Mouse (Mus musculus) intestine, embryonic 14.5 days (tissue): ENCODE measurements around the gene Tmem14a. TPM values are rescaled to one million over a fixed set of nuclear protein-coding genes. Genes with fewer than 3 reads are reported as not detected.
"Not testable (repeated sequence)": the region's sequence is repeated elsewhere in the genome, so short reads cannot be mapped to it uniquely, and the experiment has no call there.

Source experiments
- ATAC-seq: fragments of 200-750 bp; cut with Nextera tagmentation; replicated peaks from 2 replicates; pipeline ENCODE4 v1.8.0; 2017; ENCODE audit warnings: low read depth, moderate number of reproducible peaks, moderate TSS enrichment, moderate library complexity; ENCODE audit not compliant: low FRiP score, low TSS enrichment
- DNase-seq: peaks from one replicate; pipeline ENCODE4 v3.0.0-alpha.2; 2018; ENCODE audit warnings: low spot score
- H3K27ac ChIP-seq: fragments of 300-500 bp; sonication (generic); 2 replicates; pipeline ENCODE4 v1.5.1; 2014; ENCODE audit warnings: low read depth, mild to moderate bottlenecking, control low read depth
- H3K27me3 ChIP-seq: fragments of 300-500 bp; sonication (generic); replicated peaks from 2 replicates; pipeline ENCODE4 v1.6.1; 2014; ENCODE audit warnings: low read length, control low read depth; ENCODE audit not compliant: control insufficient read depth, insufficient read depth
- H3K36me3 ChIP-seq: fragments of 300-500 bp; sonication (generic); 2 replicates; pipeline ENCODE4 v1.6.1; 2014; ENCODE audit warnings: low read length, control low read depth; ENCODE audit not compliant: control insufficient read depth, insufficient read depth
- H3K4me1 ChIP-seq: fragments of 300-500 bp; sonication (generic); replicated peaks from 2 replicates; pipeline ENCODE4 v1.6.1; 2014; ENCODE audit warnings: low read length, control low read depth, mixed read lengths; ENCODE audit not compliant: control insufficient read depth, insufficient read depth
- H3K4me2 ChIP-seq: fragments of 300-500 bp; sonication (generic); 2 replicates; pipeline ENCODE4 v1.6.1; 2014; ENCODE audit warnings: low read length
- H3K4me3 ChIP-seq: fragments of 300-500 bp; sonication (generic); 2 replicates; pipeline ENCODE4 v1.5.1; 2014; ENCODE audit warnings: low read depth, low read length, control low read depth, mixed read lengths
- H3K9ac ChIP-seq: fragments of 300-500 bp; sonication (generic); 2 replicates; pipeline ENCODE4 v1.6.1; 2014; ENCODE audit warnings: mild to moderate bottlenecking, low read length
- H3K9me3 ChIP-seq: fragments of 300-500 bp; sonication (generic); 2 replicates; pipeline ENCODE4 v1.6.1; 2016; ENCODE audit warnings: low read length, control low read depth; ENCODE audit not compliant: control insufficient read depth
- WGBS: fragments of 180-500 bp; shearing (Covaris S2); extraction: QIAGEN DNeasy Blood & Tissue Kit; methylation state at CpG from one replicate; pipeline ENCODE4 v1.1.7; 2014; 5-methylcytosine and 5-hydroxymethylcytosine counted together
- polyA plus RNA-seq: library from polyadenylated mRNA; unstranded; fragments of >200 nt; fragmentation: Nextera tagmentation; extraction: Ambion mirVana; gene quantifications from 2 replicates; pipeline ENCODE4 v1.2.1, GENCODE M21; 2014

The Tmem14a gene
- polyA plus RNA-seq, 1 experiment from 2014 or later = 10.7 TPM

DNA sequence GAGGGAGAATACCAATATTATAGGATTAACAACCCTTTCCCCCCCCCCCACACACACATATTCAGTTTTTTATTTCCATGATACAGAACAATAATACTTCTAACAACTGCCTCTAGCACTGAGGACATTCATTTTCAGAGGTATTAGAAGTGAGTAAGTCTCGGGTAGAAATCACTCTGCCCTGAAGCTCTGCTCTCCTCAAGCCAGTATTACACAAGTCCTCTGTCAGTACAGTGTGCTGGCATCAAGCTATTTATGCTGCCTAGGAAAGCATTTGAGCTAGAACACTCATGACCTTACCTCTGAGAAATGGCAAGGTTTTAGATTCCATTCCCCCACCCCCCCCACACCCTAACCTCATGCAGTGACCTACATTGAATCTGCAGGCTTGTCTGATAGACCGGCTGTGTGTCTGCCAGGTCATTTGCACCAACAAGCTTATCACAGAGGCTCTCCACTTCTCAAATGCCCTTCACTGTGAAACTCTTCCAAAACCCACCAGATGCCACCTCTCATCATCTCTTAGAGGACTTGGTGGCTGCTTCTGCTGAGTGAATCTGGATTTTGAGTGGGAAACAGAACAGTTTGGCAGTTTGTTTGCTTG is 56.2 kb downstream of the Tmem14a start:
- DNase-seq (no peak), ATAC-seq (no peak)
- Histone ChIP-seq H3K4me3 (no peak overlapping the region), H3K9me3 (no peaks in the 10 kb centered on the region), H3K9ac (no peak overlapping the region), H3K4me2 (no peak overlapping the region), H3K27ac (no peak overlapping the region), H3K36me3 (no peaks in the 10 kb centered on the region), H3K4me1 (no peaks in the 10 kb centered on the region), H3K27me3 (no peaks in the 10 kb centered on the region)
- WGBS = 76% methylated on average over 2 of the region's 2 CpGs

DNA sequence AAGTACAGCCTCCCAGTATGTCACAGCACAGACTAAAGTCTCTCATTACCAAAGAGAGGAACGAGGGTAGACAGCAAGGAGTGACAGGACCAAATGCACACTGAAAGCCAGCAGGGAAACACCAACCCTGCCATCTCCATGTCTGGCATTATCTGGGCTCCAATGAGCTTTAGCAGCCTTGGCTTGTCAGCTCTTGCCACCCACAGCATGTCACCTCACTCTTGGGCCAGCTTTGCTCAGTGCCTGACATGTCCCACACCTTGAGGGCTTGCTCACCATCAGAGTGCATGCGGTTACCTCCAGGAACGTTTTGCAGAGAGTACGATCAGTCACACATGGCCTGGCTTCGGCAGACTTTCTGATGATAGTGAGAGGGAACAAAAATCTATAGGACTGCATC is 57.0 kb downstream of the Tmem14a start:
- H3K9ac ChIP-seq, ATAC-seq, H3K9me3 ChIP-seq, H3K36me3 ChIP-seq, H3K4me1 ChIP-seq, DNase-seq, H3K27me3 ChIP-seq, H3K27ac ChIP-seq, H3K4me3 ChIP-seq, H3K4me2 ChIP-seq: not testable (repeated sequence)
- 90% methylated on average over 5 of the region's 5 CpGs for WGBS

DNA sequence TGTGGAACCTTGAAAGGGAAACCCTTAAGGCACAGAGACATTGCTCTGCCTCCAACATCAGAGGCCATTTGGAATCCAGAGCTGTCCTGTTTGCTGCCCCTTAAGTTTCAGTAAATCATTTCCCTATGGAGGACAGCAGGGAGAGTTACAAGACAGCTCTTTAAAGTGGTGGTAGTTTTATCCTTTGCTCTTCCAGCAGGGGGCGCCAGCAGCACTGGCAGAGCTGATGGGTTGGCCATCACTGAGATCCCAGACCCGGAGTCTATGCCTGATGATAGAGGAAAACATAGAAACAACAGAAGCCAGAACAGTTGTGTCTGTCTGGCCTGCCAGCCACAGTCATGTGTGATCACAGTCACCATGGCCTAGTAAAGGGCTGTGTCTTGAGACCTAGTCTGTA is 57.8 kb downstream of the Tmem14a start:
- not testable (repeated sequence) for H3K4me1 ChIP-seq, H3K36me3 ChIP-seq, H3K9me3 ChIP-seq, H3K27me3 ChIP-seq, H3K4me3 ChIP-seq, H3K27ac ChIP-seq, DNase-seq, ATAC-seq, H3K4me2 ChIP-seq, H3K9ac ChIP-seq
- 32% methylated on average over 2 of the region's 2 CpGs for WGBS

Other genes starting within 250 kb of the Tmem14a start
- 10.4 and 11.6 TPM in 2 replicates for gene Tram2, start 139.3 kb upstream of the Tmem14a start, polyA plus RNA-seq
- gene Gsta3, start 22.0 kb downstream of the Tmem14a start, polyA plus RNA-seq = 3.0 and 7.7 TPM in 2 replicates
- not detected in 2 replicates for gene Khdc1a, start 131.1 kb downstream of the Tmem14a start, polyA plus RNA-seq
- not detected in 2 replicates for gene Khdc1c, start 149.8 kb downstream of the Tmem14a start, polyA plus RNA-seq
- gene Khdc1b, start 165.0 kb downstream of the Tmem14a start, polyA plus RNA-seq = 0.12 and 0.20 TPM in 2 replicates